Mouse (Mus musculus) right cerebral cortex, adult 18-20 months (tissue): ENCODE results near the gene 5330417C22Rik.
A peak's percentile ranks its signal among the peaks of the same experiment; 100 is the strongest.

Experiments
- DNase-seq: peaks from one replicate; pipeline ENCODE4 v3.0.0; 2022; ENCODE audit warnings: mixed read lengths

The 5330417C22Rik gene

DNA sequence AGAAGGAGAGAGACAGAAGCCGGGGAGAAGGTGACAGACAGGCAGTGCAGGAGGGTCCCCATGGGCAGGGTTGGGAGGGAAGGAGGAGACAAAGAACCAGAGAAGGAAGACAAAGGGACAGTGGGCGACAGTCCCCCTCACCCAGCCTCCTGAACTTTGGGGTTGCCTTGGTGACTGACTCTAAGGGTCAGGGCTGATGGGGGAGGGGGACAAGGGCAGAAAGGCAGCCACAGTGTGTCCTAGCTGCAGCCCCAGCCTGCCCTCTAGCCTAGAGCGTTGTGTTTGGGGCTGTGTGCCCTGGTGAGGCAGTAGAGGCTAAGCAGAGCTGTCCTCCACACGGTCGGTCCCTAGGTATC is 126.0 kb downstream of the 5330417C22Rik start:
- DNase-seq: no peak

DNA sequence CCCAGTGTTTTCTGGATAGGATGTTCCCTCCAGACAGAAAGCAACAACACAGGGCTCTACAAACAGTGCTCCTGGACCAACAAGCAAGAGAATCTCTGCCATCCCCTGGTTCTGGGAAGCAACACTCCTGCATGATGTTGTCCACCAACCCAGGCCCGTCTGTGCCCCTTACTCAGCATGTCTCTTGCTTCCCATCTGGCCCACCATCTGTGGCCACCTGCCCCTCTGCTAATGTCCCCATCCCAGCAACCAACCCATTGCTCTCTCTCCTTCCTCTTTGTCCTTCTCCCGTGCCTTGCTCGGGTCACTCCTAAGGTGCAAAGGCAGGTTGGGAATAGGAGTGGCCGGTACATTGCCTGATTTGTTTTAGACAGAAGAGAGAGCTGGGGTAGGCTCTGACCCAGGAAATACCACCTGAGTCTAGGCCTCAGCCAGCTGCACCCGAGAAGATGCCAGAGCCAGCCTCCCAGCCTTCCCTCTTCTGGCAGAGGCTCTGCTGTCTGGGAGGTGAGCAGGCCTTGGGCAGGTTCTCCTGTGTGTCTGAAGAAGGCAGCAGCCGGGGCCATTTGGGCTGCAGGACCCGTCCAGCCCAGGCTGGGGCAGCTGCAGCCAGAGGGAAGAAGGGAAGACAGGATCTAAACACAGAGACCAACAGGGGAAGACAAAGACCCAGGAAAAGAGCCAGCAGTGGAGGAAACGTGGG is 126.5 kb downstream of the 5330417C22Rik start:
- no peak for DNase-seq

DNA sequence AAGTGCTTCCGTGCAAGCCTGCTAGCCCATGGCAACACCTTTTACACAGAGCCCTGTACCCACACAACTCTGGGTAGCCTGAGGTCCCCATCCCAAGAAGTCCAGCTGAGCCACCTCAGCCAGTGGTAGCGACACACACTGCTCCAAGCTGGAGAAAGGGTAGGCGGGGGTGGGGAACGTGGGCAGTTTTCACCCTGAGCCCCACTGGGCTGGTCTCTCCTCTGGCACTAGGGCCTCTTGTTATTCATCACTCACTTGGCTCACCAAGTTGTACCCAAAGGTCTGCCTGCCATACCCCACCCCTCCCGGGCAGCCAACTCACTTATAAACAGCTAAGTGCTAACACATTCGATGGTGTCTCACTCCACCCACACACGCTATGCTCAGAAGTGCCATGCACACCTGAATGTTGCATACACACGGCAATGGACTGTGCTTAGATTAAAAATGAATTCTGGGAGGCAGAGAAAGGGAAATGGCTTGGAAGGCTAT is 127.8 kb downstream of the 5330417C22Rik start:
- no peak for DNase-seq

DNA sequence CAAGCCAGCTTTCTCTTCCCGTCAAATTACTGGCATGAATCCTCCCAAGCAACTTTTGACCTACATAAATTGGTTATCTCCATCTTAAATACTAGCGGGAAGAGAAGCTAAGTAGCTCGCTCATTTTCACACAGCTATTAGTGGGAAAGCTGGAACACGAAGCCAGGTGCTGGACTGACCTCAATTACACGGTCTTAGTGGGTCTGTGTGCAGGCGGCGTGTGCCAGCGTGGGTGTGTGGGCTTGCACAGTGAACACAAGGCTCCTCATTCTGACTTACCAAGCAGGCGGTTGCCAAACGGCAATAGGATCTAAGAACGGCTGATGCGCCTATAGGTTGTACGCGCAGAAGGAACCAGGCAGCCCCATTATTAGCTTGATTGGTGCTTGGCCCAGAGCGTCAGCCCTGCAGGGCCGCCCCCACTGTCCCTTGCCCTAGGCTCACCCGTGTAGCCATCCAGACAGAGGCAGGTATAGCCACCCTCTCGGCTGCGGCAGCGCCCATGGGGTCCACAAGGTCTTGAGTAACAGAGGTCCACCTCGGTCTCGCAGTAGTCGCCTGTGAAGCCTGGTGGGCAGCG is 129.9 kb downstream of the 5330417C22Rik start:
- peak; percentile 71 for DNase-seq
